Mouse (Mus musculus) heart, postnatal 0 days (tissue): ENCODE data around the gene Trpm4. TPM values are rescaled to one million over a fixed set of nuclear protein-coding genes. Genes with fewer than 3 reads are reported as not detected.
"Not testable (repeated sequence)": the region's sequence is repeated elsewhere in the genome, so short reads cannot be mapped to it uniquely, and the experiment has no call there.

ENCODE experiments used
- ATAC-seq: fragments of 200-750 bp; cut with Nextera tagmentation; 2 replicates; pipeline ENCODE4 v1.8.0; 2017; ENCODE audit warnings: low read depth, moderate number of reproducible peaks, moderate library complexity; ENCODE audit not compliant: insufficient read depth
- DNase-seq: peaks from one replicate; pipeline ENCODE4 v3.0.0-alpha.2; 2016; ENCODE audit warnings: low spot score
- H3K27ac ChIP-seq: fragments of 300-500 bp; sonication (generic); 2 replicates; pipeline ENCODE4 v1.5.1; 2014; ENCODE audit warnings: low read depth, mild to moderate bottlenecking
- H3K27me3 ChIP-seq: fragments of 300-500 bp; sonication (generic); 2 replicates; pipeline ENCODE4 v1.6.1; 2014; ENCODE audit warnings: low read length, mixed read lengths; ENCODE audit not compliant: control insufficient read depth, insufficient read depth
- H3K36me3 ChIP-seq: fragments of 300-500 bp; sonication (generic); replicated peaks from 2 replicates; pipeline ENCODE4 v1.6.1; 2014; ENCODE audit warnings: low read length, mixed read lengths; ENCODE audit not compliant: control insufficient read depth, insufficient read depth
- H3K4me1 ChIP-seq: fragments of 300-500 bp; sonication (generic); 2 replicates; pipeline ENCODE4 v1.6.1; 2014; ENCODE audit warnings: antibody characterized with exemption; ENCODE audit not compliant: control insufficient read depth, insufficient read depth
- H3K4me2 ChIP-seq: fragments of 300-500 bp; sonication (generic); 2 replicates; pipeline ENCODE4 v1.6.1; 2014; ENCODE audit warnings: low read depth, mild to moderate bottlenecking, low read length, moderate library complexity
- H3K4me3 ChIP-seq: fragments of 300-500 bp; sonication (generic); 2 replicates; pipeline ENCODE4 v1.5.1; 2014; ENCODE audit warnings: low read depth, low read length
- H3K9ac ChIP-seq: fragments of 300-500 bp; sonication (generic); replicated peaks from 2 replicates; pipeline ENCODE4 v1.6.1; 2014; ENCODE audit warnings: low read depth, low read length, mixed read lengths
- H3K9me3 ChIP-seq: fragments of 300-500 bp; sonication (generic); replicated peaks from 2 replicates; pipeline ENCODE4 v1.6.1; 2016; ENCODE audit warnings: low read length; ENCODE audit not compliant: control insufficient read depth
- CTCF ChIP-seq: IDR thresholded peaks from 2 replicates; pipeline ENCODE4 v1.5.1; 2016; ENCODE audit warnings: antibody characterized with exemption, control low read depth, low read depth
- EP300 ChIP-seq: IDR thresholded peaks from 2 replicates; pipeline ENCODE4 v1.6.1; 2016; ENCODE audit warnings: antibody characterized with exemption, low read depth
- WGBS: fragments of 180-500 bp; shearing (Covaris S2); extraction: QIAGEN DNeasy Blood & Tissue Kit; methylation state at CpG from one replicate; pipeline ENCODE4 v1.1.7; 2014; 5-methylcytosine and 5-hydroxymethylcytosine counted together
- polyA plus RNA-seq: library from polyadenylated mRNA; unstranded; fragments of >200 nt; fragmentation: Nextera tagmentation; extraction: Ambion mirVana; gene quantifications from 2 replicates; pipeline ENCODE4 v1.2.1, GENCODE M21; 2015
- total RNA-seq: library from RNA; depleted of rRNA; stranded (reverse); fragments of >200 nt; gene quantifications from 2 replicates; pipeline ENCODE4 v1.2.3, GENCODE M21; 2014; ENCODE audit warnings: low replicate concordance

Gene Trpm4
- total and polyA plus RNA-seq, 2 experiments from 2014 or later: 14.2 to 44.0 TPM

DNA sequence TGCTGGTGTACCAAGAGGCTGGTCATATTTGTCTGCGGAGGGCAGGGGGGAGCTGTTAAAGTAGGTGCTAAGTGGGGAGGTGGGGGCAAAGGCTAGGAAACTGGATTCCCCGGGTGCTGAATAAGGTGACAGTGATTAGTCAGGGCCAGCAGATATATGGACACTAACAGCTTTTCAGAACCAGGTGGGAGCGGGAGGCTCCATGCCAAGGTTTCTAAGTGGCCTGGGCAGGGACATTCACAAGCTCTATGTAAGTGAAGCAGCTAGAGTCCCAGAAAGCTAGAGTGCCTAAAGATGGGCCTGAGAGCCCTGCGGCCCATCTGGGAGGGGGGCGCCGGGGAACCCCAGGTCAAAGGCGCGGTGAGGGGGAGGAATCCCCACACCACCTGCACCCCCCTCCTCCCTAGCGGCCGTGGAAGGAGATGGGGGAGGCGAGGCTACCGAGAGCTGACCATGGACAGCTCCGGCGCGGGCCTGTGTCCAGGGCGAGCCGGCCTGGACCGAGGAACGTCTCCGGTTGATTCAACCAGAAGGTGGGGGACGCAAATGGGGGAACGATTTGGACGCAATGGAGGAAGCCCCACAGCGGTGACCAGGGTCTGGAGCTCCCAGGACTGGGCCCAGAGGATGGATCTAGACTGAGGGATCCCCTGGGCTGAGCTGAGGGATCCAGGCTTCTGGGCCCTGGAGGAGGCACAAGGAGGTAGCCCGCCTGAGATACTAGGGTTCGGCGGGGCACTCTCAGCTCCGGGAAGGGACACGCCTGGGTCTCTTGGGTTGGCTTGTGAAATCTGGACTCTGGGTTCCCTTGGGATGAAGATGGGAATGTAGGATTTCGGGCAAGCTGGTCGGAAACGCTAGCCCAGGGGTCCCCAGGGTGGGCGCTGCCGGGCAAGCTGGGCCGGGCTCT, 32.4 kb upstream of the Trpm4 start:
- ATAC-seq: no peak
- DNase-seq: peak; percentile 30
- Histone ChIP-seq H3K36me3 (no peaks in the 10 kb centered on the region), H3K4me2 (peak overlapping the region; percentile 97), H3K27me3 (peaks cover 74% of the 10 kb centered on the region), H3K4me1 (peaks cover 32% of the 10 kb centered on the region), H3K4me3 (peak overlapping the region; percentile 57), H3K9ac (peak overlapping the region; percentile 38), H3K9me3 (no peaks in the 10 kb centered on the region), H3K27ac (no peak overlapping the region)
- no peak for TF ChIP-seq EP300
- 0 out of 2 replicates have a peak, but pooled peaks have one; percentile 10 for TF ChIP-seq CTCF
- WGBS: 6% methylated on average over 35 of the region's 35 CpGs

DNA sequence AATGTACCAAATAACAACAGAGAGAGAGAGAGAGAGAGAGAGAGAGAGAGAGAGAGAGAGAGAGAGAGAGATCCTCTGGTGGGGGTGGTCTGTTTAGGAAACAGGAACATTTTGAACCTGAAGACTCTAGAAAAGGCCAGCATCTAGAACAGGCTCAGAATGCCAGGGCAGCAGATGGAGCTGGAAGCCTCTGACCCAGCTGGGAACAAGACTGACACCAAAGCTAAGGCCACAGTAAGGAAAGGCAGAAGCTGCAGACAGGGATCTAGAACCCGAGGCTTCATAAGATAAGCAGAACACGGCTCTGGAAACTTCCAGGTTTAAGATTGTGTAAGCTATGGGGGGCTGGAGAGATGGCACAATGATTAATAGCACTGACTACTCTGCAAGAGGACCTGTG, 30.4 kb upstream of the Trpm4 start:
- Histone ChIP-seq H3K27ac (no peak overlapping the region), H3K4me2 (no peak overlapping the region), H3K27me3 (peaks cover 79% of the 10 kb centered on the region), H3K36me3 (no peaks in the 10 kb centered on the region), H3K9me3 (no peaks in the 10 kb centered on the region), H3K9ac (no peak overlapping the region), H3K4me1 (peaks cover 21% of the 10 kb centered on the region), H3K4me3 (no peak overlapping the region)
- ATAC-seq (no peak), DNase-seq (no peak)
- TF ChIP-seq CTCF (no peak), EP300 (no peak)
- WGBS: 56% methylated on average over 2 of the region's 2 CpGs

- TF ChIP-seq CTCF (no peak), EP300 (no peak)
- Histone ChIP-seq H3K9me3 (no peaks in the 10 kb centered on the region), H3K27ac (no peak overlapping the region), H3K36me3 (no peaks in the 10 kb centered on the region), H3K4me1 (peaks cover 19% of the 10 kb centered on the region), H3K27me3 (peaks cover 69% of the 10 kb centered on the region), H3K4me2 (no peak overlapping the region), H3K9ac (no peak overlapping the region), H3K4me3 (no peak overlapping the region)
- DNase-seq (no peak), ATAC-seq (no peak)
- 9% methylated on average over 13 of the region's 13 CpGs for WGBS
Measured at GRCm38 (mm10) chr7:45362801-45363200, 29.2 kb upstream of the Trpm4 start.

GRCm38 (mm10) chr7:45361243-45361804, 27.7 kb upstream of the Trpm4 start:
- no peak overlapping the region for H3K9ac ChIP-seq
- H3K36me3 ChIP-seq: no peaks in the 10 kb centered on the region
- peak overlapping the region; percentile 50 for H3K4me2 ChIP-seq
- peaks cover 10% of the 10 kb centered on the region; the same call in 1 of the 2 replicates for H3K4me1 ChIP-seq
- no peak overlapping the region for H3K27ac ChIP-seq
- WGBS: 1% methylated on average over 43 of the region's 43 CpGs
- no peak for TF ChIP-seq EP300
- no peak for TF ChIP-seq CTCF
- DNase-seq (peak; percentile 38), ATAC-seq (peak; percentile 77)
- H3K4me3 ChIP-seq: peak overlapping the region; percentile 30
- no peaks in the 10 kb centered on the region for H3K9me3 ChIP-seq
- H3K27me3 ChIP-seq: peaks cover 66% of the 10 kb centered on the region

GRCm38 (mm10) chr7:45360404-45361125, 27.0 kb upstream of the Trpm4 start:
- Histone ChIP-seq H3K9ac (no peak overlapping the region), H3K4me1 (0 out of 2 replicates have a peak, but pooled peaks cover 5% of the 10 kb centered on the region), H3K36me3 (no peaks in the 10 kb centered on the region), H3K9me3 (no peaks in the 10 kb centered on the region), H3K4me3 (no peak overlapping the region), H3K4me2 (no peak overlapping the region), H3K27me3 (peaks cover 58% of the 10 kb centered on the region), H3K27ac (no peak overlapping the region)
- ATAC-seq: no peak
- TF ChIP-seq EP300 (no peak), CTCF (no peak)
- DNase-seq: no peak
- 40% methylated on average over 18 of the region's 18 CpGs for WGBS

DNA sequence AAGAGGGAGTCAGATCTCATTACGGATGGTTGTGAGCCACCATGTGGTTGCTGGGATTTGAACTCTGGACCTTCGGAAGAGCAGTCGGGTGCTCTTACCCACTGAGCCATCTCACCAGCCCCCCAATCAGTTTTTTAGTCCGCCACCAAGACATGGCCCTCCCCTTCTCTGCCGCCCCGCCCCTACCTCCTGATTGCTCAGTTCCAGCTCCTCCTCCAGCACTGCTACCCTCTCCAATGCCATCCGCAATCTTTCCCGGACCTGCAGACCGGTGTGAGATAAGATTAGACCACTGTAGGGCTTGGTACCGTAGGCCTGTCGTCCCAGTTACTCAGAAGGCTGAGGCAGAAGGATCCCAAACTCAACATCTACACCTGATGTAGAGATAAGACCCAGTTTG, 25.5 kb upstream of the Trpm4 start:
- H3K36me3 ChIP-seq, H3K4me2 ChIP-seq, H3K9me3 ChIP-seq, ATAC-seq, H3K4me1 ChIP-seq, DNase-seq, H3K9ac ChIP-seq, H3K4me3 ChIP-seq, H3K27ac ChIP-seq: not testable (repeated sequence)
- peaks cover 44% of the 10 kb centered on the region for H3K27me3 ChIP-seq
- 36% methylated on average over 10 of the region's 11 CpGs for WGBS
